Mouse (Mus musculus) lung, embryonic 15.5 days (tissue): ENCODE data around the gene Rnf145. TPM values are rescaled to one million over a fixed set of nuclear protein-coding genes. Genes with fewer than 3 reads are reported as not detected.

Experiments
- ATAC-seq: fragments of 200-750 bp; cut with Nextera tagmentation; 2 replicates; pipeline ENCODE4 v1.8.0; 2017; ENCODE audit warnings: moderate number of reproducible peaks, borderline replicate concordance; ENCODE audit not compliant: low FRiP score, low TSS enrichment; ENCODE audit errors: extremely low read depth
- H3K27ac ChIP-seq: fragments of 300-500 bp; sonication (generic); 2 replicates; pipeline ENCODE4 v1.5.1; 2015; ENCODE audit warnings: moderate library complexity, mild to moderate bottlenecking, inconsistent platforms
- H3K27me3 ChIP-seq: fragments of 300-500 bp; sonication (generic); 2 replicates; pipeline ENCODE4 v1.6.1; 2015; ENCODE audit warnings: inconsistent platforms
- H3K36me3 ChIP-seq: fragments of 300-500 bp; sonication (generic); 2 replicates; pipeline ENCODE4 v1.6.1; 2015; ENCODE audit warnings: inconsistent platforms
- H3K4me1 ChIP-seq: fragments of 300-500 bp; sonication (generic); 2 replicates; pipeline ENCODE4 v1.6.1; 2015; ENCODE audit warnings: inconsistent platforms
- H3K4me2 ChIP-seq: fragments of 300-500 bp; sonication (generic); 2 replicates; pipeline ENCODE4 v1.6.1; 2015; ENCODE audit warnings: inconsistent platforms, mild to moderate bottlenecking, moderate library complexity
- H3K4me3 ChIP-seq: fragments of 300-500 bp; sonication (generic); 2 replicates; pipeline ENCODE4 v1.5.1; 2015; ENCODE audit warnings: mild to moderate bottlenecking, inconsistent platforms
- H3K9ac ChIP-seq: fragments of 300-500 bp; sonication (generic); 2 replicates; pipeline ENCODE4 v1.6.1; 2015; ENCODE audit warnings: inconsistent platforms
- H3K9me3 ChIP-seq: fragments of 300-500 bp; sonication (generic); 2 replicates; pipeline ENCODE4 v1.6.1; 2016; ENCODE audit warnings: inconsistent platforms
- WGBS: fragments of 180-500 bp; shearing (Covaris S2); methylation state at CpG from one replicate; pipeline ENCODE4 v1.1.7; 2015; 5-methylcytosine and 5-hydroxymethylcytosine counted together
- polyA plus RNA-seq: library from polyadenylated mRNA; unstranded; fragments of >200 nt; fragmentation: Nextera tagmentation; extraction: Ambion mirVana; gene quantifications from 2 replicates; pipeline ENCODE4 v1.2.1, GENCODE M21; 2015

The Rnf145 gene
- polyA plus RNA-seq, 1 experiment from 2014 or later, result 77.2 TPM

DNA sequence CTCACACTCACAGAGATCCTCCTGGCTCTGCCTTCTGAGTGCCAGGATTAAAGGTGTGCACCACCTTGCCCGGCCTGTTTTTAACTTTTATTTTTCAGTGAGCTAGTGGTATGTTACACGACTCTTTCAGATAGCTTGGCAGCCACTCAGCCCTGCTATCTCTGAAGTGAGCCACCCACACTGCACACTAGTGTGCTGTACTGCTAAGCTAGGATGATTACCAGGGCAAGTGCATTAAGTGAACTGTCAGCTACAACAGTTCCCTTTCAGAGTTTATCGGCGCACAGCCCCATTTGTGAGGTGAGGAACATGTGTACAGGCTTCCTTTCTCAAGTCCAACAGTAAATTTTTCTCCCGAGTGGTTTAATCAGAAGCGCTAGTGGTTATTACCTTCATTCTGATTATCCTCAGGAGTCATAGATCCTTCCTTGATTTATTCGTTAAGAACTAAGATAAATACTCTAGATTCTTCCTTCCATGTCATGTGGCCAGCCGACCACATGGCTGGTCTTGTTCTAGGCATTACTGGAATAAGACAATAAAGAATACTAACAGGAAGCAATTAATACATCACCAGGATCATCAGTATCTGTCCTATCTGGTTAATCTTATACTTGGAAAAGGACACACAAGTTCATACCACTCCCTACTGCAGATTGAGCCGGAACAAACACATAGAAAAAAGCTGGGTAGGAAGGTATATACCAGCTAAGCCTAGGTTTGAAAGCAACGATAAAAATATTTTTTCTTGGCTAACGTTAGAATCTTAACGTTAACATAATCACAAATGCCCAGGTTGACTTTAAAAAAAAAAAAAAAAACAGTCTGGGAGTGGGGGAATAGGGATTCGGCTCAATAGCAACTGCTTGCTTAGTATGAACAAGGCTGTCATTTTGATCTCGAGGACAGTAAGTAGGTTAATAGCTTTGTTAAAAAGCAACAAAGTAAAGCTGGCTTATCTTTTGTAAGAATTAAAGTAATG is 6.4 kb upstream of the Rnf145 start:
- Histone ChIP-seq H3K4me3 (no peak overlapping the region), H3K36me3 (no peaks in the 10 kb centered on the region), H3K9me3 (no peaks in the 10 kb centered on the region), H3K4me1 (no peaks in the 10 kb centered on the region), H3K27me3 (no peaks in the 10 kb centered on the region), H3K4me2 (no peak overlapping the region), H3K9ac (no peak overlapping the region), H3K27ac (no peak overlapping the region)
- no peak for ATAC-seq
- WGBS, result 68% methylated on average over 14 of the region's 14 CpGs

DNA sequence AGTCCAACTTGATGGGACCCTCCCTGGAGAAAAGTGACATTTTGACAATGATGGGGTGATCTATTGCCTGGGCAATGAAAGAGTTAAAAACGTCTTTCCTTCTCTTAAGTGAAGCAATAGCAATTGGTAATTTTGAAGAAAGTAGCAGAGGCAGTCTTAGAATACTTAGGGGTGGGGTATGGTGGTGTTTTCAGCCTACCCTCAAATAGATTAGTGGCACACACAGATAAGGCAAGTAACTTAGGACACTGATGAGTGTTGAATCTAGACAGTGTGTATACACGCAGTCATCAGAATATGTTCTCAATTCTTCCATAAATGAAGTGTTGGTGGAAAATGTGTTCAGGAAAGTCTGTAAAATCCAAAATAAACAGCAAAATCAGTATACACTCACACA is 5.7 kb upstream of the Rnf145 start:
- no peak for ATAC-seq
- WGBS, result 53% methylated on average over 2 of the region's 2 CpGs
- Histone ChIP-seq H3K36me3 (no peaks in the 10 kb centered on the region), H3K27me3 (no peaks in the 10 kb centered on the region), H3K4me2 (no peak overlapping the region), H3K4me3 (no peak overlapping the region), H3K4me1 (peaks cover 5% of the 10 kb centered on the region), H3K9me3 (no peaks in the 10 kb centered on the region), H3K27ac (no peak overlapping the region), H3K9ac (no peak overlapping the region)

GRCm38 (mm10) chr11:44514666-44515065 is 4.1 kb upstream of the Rnf145 start:
- no peaks in the 10 kb centered on the region for H3K27me3 ChIP-seq
- no peak overlapping the region for H3K4me2 ChIP-seq
- 39% methylated on average over 2 of the region's 2 CpGs for WGBS
- no peak for ATAC-seq
- no peaks in the 10 kb centered on the region for H3K9me3 ChIP-seq
- no peaks in the 10 kb centered on the region for H3K36me3 ChIP-seq
- H3K4me3 ChIP-seq, result no peak overlapping the region
- no peak overlapping the region for H3K9ac ChIP-seq
- H3K4me1 ChIP-seq, result peaks cover 10% of the 10 kb centered on the region
- no peak overlapping the region for H3K27ac ChIP-seq

DNA sequence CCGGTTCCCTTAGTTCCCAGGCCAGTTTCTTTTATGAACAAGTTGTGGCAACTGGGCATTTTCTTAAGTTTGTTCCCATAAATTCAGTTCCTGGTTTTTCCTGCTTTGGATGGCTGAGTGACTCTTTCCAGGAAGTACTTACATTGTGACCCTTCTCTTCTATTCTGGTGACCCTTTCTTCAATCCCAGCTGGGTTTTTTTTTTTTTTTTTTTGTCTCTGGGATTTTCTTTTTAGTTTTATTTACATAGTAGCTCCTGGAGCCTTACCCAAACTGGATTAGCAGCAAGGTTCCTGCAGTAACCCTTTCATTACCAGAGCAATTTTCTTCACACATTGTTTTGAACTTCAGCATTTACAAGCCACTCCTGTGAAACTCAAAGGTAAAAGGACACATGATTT is 2.4 kb upstream of the Rnf145 start:
- H3K36me3 ChIP-seq, result no peaks in the 10 kb centered on the region
- H3K4me1 ChIP-seq, result peaks cover 14% of the 10 kb centered on the region
- H3K9me3 ChIP-seq, result no peaks in the 10 kb centered on the region
- H3K9ac ChIP-seq, result no peak overlapping the region
- H3K4me3 ChIP-seq, result no peak overlapping the region
- 42% methylated on average over 1 of the region's 1 CpGs for WGBS
- H3K4me2 ChIP-seq, result no peak overlapping the region
- no peak overlapping the region for H3K27ac ChIP-seq
- ATAC-seq, result no peak
- no peaks in the 10 kb centered on the region for H3K27me3 ChIP-seq

- no peak for ATAC-seq
- H3K27ac ChIP-seq, result no peak overlapping the region
- no peaks in the 10 kb centered on the region for H3K36me3 ChIP-seq
- H3K27me3 ChIP-seq, result no peaks in the 10 kb centered on the region
- peak overlapping the region; percentile 99 for H3K4me3 ChIP-seq
- WGBS, result 36% methylated on average over 6 of the region's 6 CpGs
- H3K4me1 ChIP-seq, result peaks cover 19% of the 10 kb centered on the region
- H3K9me3 ChIP-seq, result no peaks in the 10 kb centered on the region
- no peak overlapping the region for H3K9ac ChIP-seq
- H3K4me2 ChIP-seq, result peak overlapping the region; percentile 95
Measured at GRCm38 (mm10) chr11:44517561-44518280, 1.0 kb upstream of the Rnf145 start.

- H3K27me3 ChIP-seq, result no peaks in the 10 kb centered on the region
- peak overlapping the region; percentile 94 for H3K27ac ChIP-seq
- H3K36me3 ChIP-seq, result no peaks in the 10 kb centered on the region
- ATAC-seq, result peak; percentile 72; the same call in 1 of the 2 replicates
- peak overlapping the region; percentile 83 for H3K9ac ChIP-seq
- WGBS, result 1% methylated on average over 42 of the region's 61 CpGs
- H3K4me1 ChIP-seq, result peaks cover 26% of the 10 kb centered on the region
- H3K4me2 ChIP-seq, result peak overlapping the region; percentile 95
- no peaks in the 10 kb centered on the region for H3K9me3 ChIP-seq
- peak overlapping the region; percentile 99 for H3K4me3 ChIP-seq
Measured at GRCm38 (mm10) chr11:44519096-44519949, 559 bp downstream of the Rnf145 start.

- Histone ChIP-seq H3K36me3 (peaks cover 6% of the 10 kb centered on the region), H3K4me1 (peaks cover 26% of the 10 kb centered on the region), H3K9ac (peak overlapping the region; percentile 83), H3K4me3 (peak overlapping the region; percentile 99), H3K27ac (peak overlapping the region; percentile 94), H3K4me2 (peak overlapping the region; percentile 95), H3K27me3 (no peaks in the 10 kb centered on the region), H3K9me3 (no peaks in the 10 kb centered on the region)
- peak; percentile 89 for ATAC-seq
- WGBS, result under 1% methylated on average over 28 of the region's 28 CpGs
Measured at GRCm38 (mm10) chr11:44519950-44520761, 1.4 kb downstream of the Rnf145 start.

DNA sequence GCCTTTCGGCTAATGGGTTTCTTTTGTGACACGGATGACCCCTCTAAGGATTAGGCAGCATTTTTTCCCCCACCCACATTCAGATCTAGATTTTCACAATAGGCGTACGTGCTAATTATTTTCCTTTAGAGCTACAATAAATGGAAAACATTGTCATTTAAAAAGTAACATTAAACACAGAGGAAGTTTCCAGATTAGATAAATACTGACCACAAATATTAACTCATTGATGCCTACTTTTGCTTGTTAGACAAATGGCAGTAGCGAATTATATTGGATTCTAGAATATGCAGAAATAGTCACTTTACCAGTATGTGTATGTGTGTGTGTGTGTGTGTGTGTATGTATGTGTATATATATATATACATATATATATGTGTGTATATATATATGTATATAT is 3.8 kb downstream of the Rnf145 start:
- WGBS, result 85% methylated on average over 5 of the region's 5 CpGs
- Histone ChIP-seq H3K36me3 (peaks cover 23% of the 10 kb centered on the region), H3K4me3 (no peak overlapping the region), H3K27me3 (no peaks in the 10 kb centered on the region), H3K4me2 (no peak overlapping the region), H3K9ac (no peak overlapping the region), H3K27ac (no peak overlapping the region), H3K9me3 (no peaks in the 10 kb centered on the region), H3K4me1 (peaks cover 26% of the 10 kb centered on the region)
- no peak for ATAC-seq

- Histone ChIP-seq H3K36me3 (peaks cover 36% of the 10 kb centered on the region), H3K4me1 (peaks cover 21% of the 10 kb centered on the region)
Measured at GRCm38 (mm10) chr11:44525765-44526164, 7.0 kb downstream of the Rnf145 start.

GRCm38 (mm10) chr11:44526654-44527263 is 8.0 kb downstream of the Rnf145 start:
- Histone ChIP-seq H3K27me3 (no peaks in the 10 kb centered on the region), H3K4me3 (no peak overlapping the region), H3K27ac (no peak overlapping the region), H3K9me3 (no peaks in the 10 kb centered on the region), H3K4me1 (peaks cover 14% of the 10 kb centered on the region; the same call in 1 of the 2 replicates), H3K4me2 (no peak overlapping the region), H3K36me3 (peaks cover 36% of the 10 kb centered on the region), H3K9ac (no peak overlapping the region)
- WGBS, result 90% methylated on average over 11 of the region's 11 CpGs
- no peak for ATAC-seq

More at GRCm38 (mm10) chr11:44525765-44526164, 7.0 kb downstream of the Rnf145 start:
- H3K27me3 ChIP-seq, result no peaks in the 10 kb centered on the region
- H3K27ac ChIP-seq, result no peak overlapping the region
- no peak overlapping the region for H3K4me2 ChIP-seq
- H3K9me3 ChIP-seq, result no peaks in the 10 kb centered on the region
- no peak for ATAC-seq
- WGBS, result 76% methylated on average over 4 of the region's 4 CpGs
- no peak overlapping the region for H3K4me3 ChIP-seq
- no peak overlapping the region for H3K9ac ChIP-seq
